Mouse (Mus musculus) lung, adult 10 weeks (tissue): Measurements from ENCODE around the gene Tubb1. TPM values are rescaled to one million over a fixed set of nuclear protein-coding genes. Genes with fewer than 3 reads are reported as not detected.

Experiments
- polyA plus RNA-seq: library from polyadenylated mRNA; stranded (reverse); fragments of 350-450 nt; fragmentation: Illumina TruSeq; extraction: RNeasy Lipid Tissue Mini Kit (QIAGEN cat#74804); gene quantifications from one replicate; pipeline ENCODE4 v1.2.3, GENCODE M21; 2014; ENCODE audit warnings: low read depth, low replicate concordance; ENCODE audit not compliant: insufficient read depth

Gene Tubb1
- polyA plus RNA-seq = 2.2 TPM

GRCm38 (mm10) chr2:174450353-174450752 is at the start of gene Tubb1:
Gene Tubb1, plus strand, starts transcription at chr2:174450695.

GRCm38 (mm10) chr2:174415731-174416310 is 34.7 kb upstream of the Tubb1 start, which contains the start of gene Nelfcd:
Gene Nelfcd, plus strand, starts transcription at chr2:174415804.

GRCm38 (mm10) chr2:174438737-174439449 is 11.6 kb upstream of the Tubb1 start, which contains the start of gene Ctsz:
Gene Ctsz, minus strand, starts transcription at chr2:174439039.

DNA sequence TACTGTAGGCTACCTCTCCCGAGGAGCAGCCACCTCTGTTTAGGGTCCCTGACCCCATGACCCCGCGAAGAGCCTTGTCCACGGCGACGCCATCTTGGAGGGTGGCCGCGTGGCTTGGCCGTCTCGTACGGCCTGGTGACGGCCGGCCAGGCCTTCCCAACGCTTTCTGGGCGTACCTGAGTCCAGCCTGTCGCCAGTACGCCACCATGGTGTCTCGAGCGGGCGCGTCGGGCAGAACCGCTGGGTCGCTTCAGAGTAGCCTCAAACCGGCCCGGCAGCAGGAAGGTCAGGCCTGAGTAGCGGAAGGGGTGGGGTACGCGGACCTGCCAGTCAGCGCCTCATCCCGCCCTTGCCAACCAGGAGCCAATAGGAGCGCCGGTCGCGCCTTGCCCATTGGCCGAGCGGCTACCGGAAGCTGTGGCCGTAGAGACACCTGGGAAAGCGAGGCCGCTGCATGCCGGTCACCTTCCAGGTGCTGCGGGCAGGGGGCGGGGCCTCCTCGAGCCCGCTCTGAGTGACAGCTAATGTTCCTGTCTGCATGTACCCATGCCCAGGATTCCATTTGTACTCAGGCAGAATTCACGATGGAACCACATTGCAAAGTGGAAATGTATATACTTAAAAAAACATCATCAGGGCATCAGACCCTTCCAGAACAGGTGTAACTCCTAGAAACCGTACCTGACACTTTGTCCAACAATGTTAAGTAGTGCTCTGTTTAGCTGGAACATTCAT is 13.5 kb downstream of the Tubb1 start, which contains the start of gene Atp5e:
Atp5e (minus strand) TSS at position 317 of the 735 bp plus-strand sequence.

DNA sequence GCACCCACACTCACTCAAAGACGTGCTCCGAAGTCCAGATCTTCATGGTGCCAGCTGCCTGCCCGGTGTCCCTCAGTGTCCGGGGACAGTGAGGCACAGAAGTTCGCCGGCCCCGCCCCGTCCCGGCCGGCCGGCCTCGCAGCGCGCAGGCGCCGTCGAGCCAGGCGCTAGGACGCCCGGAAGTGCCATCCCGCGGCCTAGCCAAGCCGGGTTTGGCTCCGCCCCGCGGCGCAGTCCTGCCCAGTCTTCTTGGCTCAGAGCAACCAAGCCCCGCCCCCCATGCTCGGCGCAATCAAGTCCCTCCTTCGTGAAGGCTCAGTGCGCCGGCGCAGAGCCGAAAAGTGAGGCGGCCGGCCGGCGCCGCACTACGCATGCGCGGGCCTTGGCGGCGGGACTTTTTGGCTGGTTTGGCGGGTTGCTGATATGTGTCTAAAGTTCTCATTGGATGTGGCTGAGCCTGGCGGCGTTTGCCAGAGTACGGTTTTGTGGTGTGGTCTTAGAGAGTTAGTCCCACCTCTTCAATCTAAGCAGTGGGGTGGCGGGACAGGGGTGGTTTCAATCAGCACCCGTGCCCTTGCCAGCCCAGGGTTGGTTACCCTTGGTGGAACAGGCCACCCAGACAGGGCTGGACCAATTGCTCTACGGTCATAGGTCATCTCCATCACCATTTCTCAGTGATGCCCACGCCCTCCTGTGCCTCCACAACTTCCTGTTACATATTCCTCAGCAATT is 22.5 kb downstream of the Tubb1 start, which contains the start of gene Prelid3b:
Prelid3b (minus strand) TSS at position 264 of the 732 bp plus-strand sequence.

Other genes with a start within 250 kb of the Tubb1 start
- 507 TPM for gene Gnas, start 166.4 kb upstream of the Tubb1 start, polyA plus RNA-seq
- not detected for gene Gm20721, start 104.0 kb upstream of the Tubb1 start, polyA plus RNA-seq
- gene Nelfcd, start 34.9 kb upstream of the Tubb1 start, polyA plus RNA-seq = 22.2 TPM
- gene Ctsz, start 11.7 kb upstream of the Tubb1 start, polyA plus RNA-seq = 159 TPM
- gene Atp5e, start 13.4 kb downstream of the Tubb1 start, polyA plus RNA-seq = 989 TPM
- gene Prelid3b, start 22.4 kb downstream of the Tubb1 start, polyA plus RNA-seq = 32.3 TPM
- 0.39 TPM for gene Zfp831, start 192.8 kb downstream of the Tubb1 start, polyA plus RNA-seq